Mouse (Mus musculus): ENCODE results near the gene Rhbdd1.

Gene Rhbdd1

DNA sequence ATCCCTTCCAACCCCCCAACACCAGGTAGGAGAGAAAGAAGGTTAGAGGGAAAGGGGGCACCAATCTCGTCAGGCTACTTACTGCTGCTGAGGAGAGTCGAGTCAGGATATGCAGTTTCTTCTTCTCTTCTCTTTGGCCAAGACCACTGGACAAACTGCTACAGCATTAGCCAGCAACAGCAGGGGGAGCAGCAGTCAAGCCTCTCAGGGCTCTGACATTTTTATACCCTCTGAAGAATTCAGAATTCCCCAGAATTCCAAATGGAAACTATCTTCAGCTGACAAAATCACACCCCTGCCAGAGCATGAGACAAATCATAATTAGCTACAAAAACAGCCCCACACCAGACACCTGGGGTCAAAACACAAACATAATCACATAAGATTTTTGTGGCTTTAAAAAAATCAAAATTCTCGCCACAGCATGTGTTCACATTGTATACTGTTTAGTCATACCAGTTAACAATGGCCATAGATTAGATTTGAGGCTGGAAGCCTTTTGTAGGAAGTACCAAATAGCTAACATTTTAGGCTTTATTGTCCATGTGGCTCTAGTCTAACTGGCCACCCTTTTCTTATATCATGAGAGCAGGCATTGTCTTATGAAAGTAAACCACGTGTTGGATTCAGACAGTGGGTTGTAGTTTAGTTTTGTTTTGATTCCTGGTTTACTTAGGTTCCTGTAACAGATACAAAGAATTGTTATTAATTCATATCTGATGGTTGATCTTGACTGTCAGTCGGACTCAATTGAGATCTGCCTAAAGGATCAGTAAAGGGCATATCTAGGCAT is 55.6 kb downstream of the Rhbdd1 start:
- no peak for DNase-seq

DNA sequence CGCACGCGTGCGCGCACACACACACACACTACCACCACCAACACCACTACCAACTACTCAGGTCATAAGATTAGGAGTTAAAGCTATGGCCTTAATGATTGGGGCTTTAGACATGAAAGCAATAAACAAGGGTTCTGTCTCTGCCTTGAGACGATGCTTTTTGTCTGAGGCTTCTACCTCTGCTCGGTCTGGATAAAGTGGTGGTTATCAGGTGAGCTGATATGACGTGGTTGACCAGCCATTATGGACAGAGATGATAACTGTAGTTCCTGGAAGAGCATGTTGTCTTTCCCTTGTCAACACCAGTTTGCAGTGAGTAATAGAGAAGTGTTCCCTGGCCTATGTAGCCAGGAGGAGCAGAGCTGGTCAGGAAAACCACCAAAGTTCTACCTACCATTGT is 57.7 kb downstream of the Rhbdd1 start:
- DNase-seq: no peak

DNA sequence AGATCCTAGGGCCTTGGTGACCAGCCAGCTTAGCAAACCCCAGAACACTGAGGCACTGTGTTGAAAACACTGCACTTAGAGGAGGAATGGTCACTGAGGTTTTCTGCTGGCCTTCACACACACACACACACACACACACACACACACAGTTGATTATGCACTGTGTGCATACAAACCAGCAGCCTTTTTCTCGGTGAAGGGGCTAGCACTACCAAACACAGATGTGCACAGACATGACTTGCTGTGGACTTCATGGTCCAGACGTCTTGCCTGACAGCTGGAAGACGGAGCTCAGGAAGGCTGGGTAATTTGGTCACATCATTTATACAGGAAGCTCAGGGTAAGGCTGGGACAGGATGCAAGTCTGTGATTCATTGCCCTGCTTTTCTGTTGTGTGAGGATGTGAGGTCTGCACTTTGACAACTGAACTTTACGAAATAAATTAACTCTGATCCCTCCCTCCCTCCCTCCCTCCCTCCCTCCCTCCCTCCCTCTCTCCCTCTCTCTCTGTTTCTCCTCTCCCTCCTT is 58.6 kb downstream of the Rhbdd1 start:
- no peak for DNase-seq

DNA sequence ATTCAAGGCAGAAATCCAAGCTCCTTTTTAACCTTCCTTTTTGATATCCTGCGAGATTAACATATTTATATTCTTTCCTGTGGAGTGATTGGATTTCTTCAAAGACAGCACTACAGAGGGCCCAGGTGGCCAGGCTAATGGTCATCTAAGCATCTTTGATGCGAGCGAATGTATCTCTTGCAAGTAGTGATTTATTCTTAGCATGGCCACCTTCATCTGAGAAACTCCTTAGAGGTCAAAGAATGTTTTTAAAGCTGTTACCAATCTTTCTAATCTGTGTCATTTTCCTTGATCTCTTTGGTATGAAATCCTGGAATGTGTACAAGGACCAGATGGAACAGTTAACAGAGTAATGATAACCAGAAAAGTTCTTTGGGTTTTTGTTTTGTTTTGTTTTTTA is 59.2 kb downstream of the Rhbdd1 start:
- no peak for DNase-seq

GRCm38 (mm10) chr1:82381946-82382345 is 65.7 kb downstream of the Rhbdd1 start:
- DNase-seq: no peak

- DNase-seq: no peak
Observed at GRCm38 (mm10) chr1:82384106-82384505, 67.9 kb downstream of the Rhbdd1 start.

DNA sequence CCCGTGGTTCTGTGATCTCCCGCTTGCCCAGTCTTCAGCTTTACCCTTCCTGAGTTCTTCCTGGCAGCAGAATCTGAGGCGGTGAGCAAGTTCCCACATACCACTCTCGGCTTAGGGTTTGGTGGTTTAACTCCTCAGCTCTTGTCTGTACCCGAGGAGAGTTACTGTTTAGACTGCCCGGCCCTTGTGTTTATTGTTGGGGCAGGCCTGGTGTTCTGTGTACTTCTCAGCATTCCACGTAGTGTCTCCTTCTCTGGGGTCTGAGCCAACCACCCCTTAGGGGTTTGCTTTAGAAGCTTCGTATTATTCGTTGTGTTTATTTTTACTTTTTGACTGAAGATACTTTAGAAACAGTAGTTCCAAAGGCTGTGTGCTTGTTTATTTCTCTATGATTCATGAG is 68.8 kb downstream of the Rhbdd1 start:
- peak; percentile 7 to 32 for DNase-seq

DNA sequence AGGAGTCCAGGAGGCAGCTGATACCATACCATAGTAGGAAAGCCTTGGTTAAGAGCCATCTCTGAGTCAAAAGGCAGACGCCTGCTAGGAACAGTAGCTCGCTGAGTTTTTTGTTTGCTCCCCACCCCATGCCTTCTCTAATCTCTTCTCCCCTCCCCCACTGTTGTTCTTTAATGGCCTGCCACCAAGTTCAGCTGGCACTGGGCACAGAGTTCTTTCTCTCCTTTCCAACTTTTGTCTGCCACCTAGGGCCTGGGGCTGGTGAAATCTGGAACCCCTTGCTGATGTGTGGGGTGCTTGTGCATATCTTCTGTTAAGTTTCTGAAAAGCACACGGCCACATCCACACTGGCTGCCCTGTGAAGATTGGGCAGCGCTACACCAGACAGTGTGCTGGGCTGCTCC is 69.6 kb downstream of the Rhbdd1 start:
- DNase-seq: no peak

DNA sequence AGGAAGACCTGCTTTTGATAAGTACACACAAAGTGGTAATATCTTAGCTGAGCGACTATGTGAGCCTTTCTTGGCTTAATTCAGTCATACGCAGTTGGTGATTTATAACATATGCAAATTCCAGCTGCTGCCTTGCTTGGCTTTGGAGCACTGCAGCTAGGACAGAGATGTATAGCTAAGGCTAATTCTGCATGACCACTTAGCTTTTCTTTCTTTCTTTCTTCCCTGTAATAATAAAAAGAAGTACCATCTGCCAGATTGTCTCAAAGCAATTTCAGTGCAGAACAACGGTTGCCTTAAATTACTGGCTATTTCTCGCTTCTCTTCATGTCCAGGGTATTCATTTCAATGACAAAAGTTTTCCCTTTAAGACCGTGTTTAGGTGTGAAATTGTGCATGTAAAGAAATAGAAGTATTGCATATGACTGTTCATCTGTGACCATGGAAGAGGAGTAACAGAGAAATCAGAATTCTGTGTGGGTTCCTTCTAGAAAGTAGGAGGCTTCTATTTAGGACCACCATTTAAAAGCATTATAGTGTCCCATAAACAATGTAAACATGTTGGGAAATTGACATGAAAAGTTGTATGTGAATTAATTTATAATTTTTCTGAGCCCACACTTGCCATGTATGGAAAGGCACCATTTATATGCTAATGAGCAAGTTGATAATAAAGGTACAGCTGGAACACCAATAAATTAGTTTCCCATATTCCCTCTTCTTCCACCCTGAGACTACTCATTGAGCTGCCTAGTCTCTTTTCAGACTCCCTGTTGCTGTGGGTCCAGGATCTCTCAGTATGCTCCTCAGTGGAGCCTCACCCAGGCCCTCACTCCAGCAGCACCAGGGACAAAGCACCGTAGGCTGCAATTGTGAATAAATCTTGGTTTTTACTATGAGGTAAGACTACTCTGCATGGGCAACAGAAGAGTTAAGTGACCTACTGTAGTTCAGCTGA is 70.8 kb downstream of the Rhbdd1 start:
- no peak for DNase-seq

DNA sequence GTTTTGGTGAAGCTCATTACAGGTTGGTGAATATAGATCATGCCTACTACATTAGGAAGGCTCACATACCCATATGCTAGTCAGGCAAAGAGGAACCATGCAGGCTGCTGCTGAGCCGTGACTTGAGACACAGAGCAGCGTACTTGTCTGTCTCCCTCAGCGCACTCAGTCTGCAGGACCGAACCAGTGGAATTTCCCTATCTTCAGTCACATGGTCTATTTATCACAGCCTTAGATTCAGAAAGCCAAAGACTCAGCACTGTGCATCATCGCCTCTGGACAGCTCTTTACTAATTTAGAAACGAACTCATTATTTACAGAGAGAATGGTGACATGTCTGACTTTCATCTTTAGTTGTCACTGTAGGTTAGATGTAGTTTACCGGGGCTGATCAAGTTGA is 73.1 kb downstream of the Rhbdd1 start:
- no peak for DNase-seq

DNA sequence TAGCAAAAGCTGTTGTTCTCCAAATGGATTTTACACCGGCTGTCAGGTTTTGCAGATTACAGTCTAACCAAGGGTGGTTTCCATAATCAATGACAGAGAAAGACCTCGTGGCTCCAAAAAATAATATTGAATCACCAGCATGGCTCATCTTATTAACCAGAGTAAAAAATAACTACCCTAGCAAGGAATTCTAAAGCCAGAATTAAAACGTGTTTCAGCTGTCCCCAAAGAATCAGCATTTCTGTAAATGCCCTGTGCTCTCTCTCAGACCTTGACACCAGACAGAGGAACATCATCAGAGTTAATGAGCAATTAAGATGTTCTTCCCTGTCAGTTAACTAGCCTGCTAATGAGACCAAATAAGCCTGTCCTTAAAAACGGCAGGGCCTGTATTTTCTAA is 79.1 kb downstream of the Rhbdd1 start:
- DNase-seq: no peak

DNA sequence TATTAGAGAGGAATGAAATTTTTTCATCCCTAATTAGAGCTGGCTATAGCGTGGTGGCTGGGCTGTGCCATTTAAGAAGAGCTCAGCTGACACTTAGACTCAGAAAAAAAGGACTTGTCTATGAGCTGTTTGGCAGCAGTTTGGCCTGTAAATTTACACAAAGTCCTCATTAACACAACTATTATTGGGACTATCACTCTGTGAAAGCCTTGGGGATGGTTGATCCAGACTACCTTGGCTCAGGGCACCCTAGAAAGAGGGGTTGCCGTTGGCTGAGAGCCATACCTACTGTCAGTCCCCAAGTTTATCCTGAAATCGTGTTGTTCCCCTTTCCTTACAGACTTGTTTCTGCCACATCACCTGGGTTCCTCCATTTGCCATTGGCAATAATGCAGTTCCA is 91.5 kb downstream of the Rhbdd1 start:
- DNase-seq: no peak

DNA sequence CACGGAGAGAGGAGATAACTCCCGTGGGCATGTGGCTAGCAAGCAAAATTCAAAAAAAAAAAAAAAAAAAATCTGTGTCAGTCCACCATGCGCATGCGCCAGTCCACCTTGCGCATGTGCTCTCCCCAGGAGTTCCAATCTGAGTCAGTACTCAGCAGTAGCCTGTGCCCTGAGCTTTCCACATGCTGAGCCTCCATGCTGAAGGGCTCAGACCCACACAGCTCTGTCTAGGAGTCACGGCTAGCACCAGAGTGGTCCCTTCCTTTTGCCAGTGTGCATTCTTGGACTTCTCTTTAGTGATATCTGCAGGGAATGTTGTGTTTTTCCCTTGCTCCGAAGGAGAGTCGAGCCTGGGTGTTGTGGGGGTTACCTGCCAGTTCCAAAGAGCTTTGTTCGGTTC is 93.0 kb downstream of the Rhbdd1 start:
- no peak for DNase-seq

- DNase-seq: no peak
Observed at GRCm38 (mm10) chr1:82410548-82410947, 94.3 kb downstream of the Rhbdd1 start.

- no peak for DNase-seq
Observed at GRCm38 (mm10) chr1:82411521-82411920, 95.3 kb downstream of the Rhbdd1 start.

DNA sequence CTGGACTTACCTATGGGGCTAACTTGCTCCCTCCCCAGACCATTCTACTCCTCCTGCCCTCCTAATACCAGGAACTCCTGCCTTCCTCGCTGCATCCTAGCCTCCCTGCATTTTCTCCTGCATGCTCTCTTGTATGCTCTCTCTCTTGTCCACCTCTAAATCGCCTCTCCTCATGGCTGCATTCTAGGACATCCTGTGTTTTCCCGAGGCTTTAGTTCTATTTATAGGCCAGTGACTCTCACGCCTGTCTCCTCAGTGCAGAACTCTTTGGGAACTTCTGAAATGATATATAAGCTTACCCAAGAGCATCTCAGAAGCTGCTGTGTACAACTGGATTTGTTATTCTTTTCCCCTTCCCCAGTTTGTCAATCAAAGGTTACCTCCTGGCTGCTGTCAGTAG is 95.8 kb downstream of the Rhbdd1 start:
- DNase-seq: no peak

DNA sequence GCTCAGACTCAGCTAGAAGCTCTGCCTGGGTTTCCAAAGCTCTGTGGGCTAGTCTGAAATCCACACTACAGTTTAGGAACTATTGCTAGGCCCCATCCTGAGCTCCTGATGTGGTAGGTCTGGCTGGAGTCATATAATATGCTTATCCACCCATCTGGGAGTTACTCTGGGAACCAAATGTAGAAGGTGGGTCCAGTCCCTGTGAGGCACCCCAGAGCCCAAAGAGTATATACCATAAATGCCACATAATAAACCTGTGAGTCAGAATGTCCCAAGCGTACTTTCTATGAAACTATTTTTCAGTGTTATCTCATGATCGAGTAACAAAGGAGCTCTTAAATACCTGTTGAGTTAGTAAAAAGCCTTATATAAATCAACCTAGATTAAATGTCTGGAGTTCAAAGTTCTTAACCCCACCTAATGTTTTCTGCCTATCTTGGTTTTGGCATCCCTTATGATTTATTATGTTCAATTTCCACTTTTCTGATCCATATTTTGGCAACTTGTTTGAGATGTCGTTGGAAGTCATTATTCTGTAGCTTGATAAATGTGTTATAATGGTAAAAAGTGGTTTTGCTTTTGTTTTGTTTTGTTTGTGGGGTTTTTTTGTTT is 98.3 kb downstream of the Rhbdd1 start:
- no peak for DNase-seq

GRCm38 (mm10) chr1:82415641-82416040 is 99.4 kb downstream of the Rhbdd1 start:
- no peak for DNase-seq

DNA sequence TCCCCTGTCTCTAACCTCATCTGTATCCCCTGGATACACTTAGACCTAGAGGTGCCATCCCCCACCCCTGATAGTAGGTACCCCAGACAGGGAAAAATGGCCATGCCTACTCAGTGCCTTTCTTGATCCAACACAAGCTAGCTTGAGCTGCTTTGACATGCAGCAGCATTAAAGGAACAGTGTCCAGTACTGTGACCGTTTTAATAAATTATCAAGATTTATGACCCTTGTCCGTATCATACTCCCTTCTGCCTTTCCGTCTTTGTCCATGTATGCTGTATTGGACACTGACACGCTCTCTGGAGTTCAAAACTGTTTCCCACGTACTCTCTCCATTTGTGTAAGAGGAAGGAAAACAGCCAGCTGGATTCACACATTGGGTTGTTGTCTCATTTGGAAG is 111.5 kb downstream of the Rhbdd1 start:
- DNase-seq: no peak

- DNase-seq: peak; percentile 42 to 77
Observed at GRCm38 (mm10) chr1:82429061-82429460, 112.8 kb downstream of the Rhbdd1 start.

GRCm38 (mm10) chr1:82432919-82433648 is 116.8 kb downstream of the Rhbdd1 start:
- DNase-seq: peak; percentile 67 to 76

GRCm38 (mm10) chr1:82433649-82434005 is 117.4 kb downstream of the Rhbdd1 start:
- DNase-seq: no peak

DNA sequence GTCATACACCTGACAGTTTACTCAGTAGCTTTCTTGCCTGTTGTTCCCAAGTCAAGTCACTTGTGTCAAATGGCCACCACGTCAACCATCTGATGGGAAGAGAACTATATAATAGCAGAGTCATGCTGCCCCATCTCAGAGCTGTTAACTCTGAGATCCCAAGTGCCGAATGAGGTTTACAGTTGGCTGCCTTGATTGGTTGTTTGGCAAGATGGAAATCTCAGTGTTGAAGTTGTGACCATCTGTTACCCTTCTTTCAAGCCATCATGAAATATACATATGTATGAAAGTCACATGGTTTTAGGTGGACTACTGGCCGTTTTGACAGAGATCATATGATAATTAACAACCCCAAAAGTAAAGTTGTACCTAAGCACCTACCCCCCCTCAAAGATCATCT is 121.0 kb downstream of the Rhbdd1 start:
- DNase-seq: no peak

All from lung, postnatal 4 days (tissue).